Mouse (Mus musculus): ENCODE measurements around the gene Ksr2. TPM values are rescaled to one million over a fixed set of nuclear protein-coding genes. Genes with fewer than 3 reads are reported as not detected.
"Not testable (repeated sequence)": the region's sequence is repeated elsewhere in the genome, so short reads cannot be mapped to it uniquely, and the experiment has no call there.

Ksr2 gene
- total and polyA plus RNA-seq, 3 experiments, result 0.05 TPM; not detected in 2

DNA sequence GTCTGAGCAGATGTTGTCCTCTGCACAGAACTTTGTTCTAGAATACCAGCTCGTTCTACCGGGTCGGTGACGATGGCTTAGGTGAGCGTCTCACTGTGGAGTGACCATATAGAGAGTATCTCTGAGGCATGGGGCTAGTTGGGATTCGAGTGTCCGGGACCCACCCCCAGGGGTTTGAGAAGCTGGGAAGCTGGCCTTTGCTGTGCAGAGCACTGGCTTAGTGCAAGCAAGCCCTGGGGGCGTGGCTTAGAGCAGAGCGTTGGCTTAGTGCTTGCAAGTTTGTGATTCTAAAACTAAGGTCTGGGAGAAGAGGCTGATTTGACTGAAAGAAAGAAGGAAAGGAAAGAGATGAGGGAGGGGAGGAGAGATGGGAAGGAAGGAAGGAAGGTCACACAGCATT is 188.2 kb downstream of the Ksr2 start:
- H3K4me1 ChIP-seq (ENCODE audit: insufficient read depth, low read depth, low read length), result no peaks in the 10 kb centered on the region
- H3K9me3 ChIP-seq (replicated peaks), result peaks cover 82% of the 10 kb centered on the region

DNA sequence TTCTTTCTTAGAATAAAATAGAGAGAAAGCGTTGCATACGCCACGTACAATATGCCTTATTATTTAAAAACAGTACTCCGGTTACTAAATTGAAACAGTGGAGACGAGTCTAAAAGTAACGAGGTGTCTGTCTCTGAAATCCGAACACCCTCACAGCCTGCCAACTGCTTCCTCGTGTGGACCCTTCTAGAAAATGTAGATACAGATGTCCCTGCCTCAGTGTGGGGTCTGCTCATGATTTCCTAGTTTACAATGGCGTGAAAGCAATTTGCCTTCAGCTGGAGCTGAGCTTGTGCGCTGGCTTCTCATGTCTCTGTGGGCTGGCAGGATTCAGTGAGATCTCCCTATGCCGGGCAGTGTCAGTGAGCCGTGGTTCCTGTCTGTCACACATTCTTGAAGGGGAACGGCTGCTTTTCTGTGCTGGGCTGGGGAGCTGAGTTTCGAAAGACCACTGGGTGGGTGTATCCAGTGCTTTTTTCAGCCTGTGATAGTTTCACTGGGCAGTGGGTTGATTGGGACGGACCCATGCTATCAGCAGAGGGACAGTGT is 194.0 kb downstream of the Ksr2 start:
- DNase-seq (ENCODE audit: low spot score) (no peak), ATAC-seq (ENCODE audit: extremely low read depth, insufficient number of reproducible peaks, low FRiP score, poor library complexity, severe bottlenecking) (no peak)
- Histone ChIP-seq H3K27me3 (ENCODE audit: insufficient read depth, low read length) (no peaks in the 10 kb centered on the region), H3K4me3 (ENCODE audit: low read depth, low read length) (no peak overlapping the region), H3K36me3 (replicated peaks) (no peaks in the 10 kb centered on the region), H3K4me1 (ENCODE audit: insufficient read depth, low read depth, low read length) (no peaks in the 10 kb centered on the region), H3K9me3 (replicated peaks) (peaks cover 89% of the 10 kb centered on the region)
- TF ChIP-seq CTCF (IDR thresholded peaks at IDR 0.05; ENCODE audit: low read depth, low read length), result no peak
- TF ChIP-seq GATA1 (IDR thresholded peaks at IDR 0.05; ENCODE audit: borderline replicate concordance, low read length), result no peak
- TF ChIP-seq TAL1 (conservative IDR thresholded peaks at IDR 0.05; ENCODE audit: low read depth, low read length), result no peak
- TF ChIP-seq GATA2 (IDR thresholded peaks at IDR 0.05; ENCODE audit: borderline replicate concordance, low read depth, low read length), result no peak

More for the DNA sequence above, 188.2 kb downstream of the Ksr2 start:
- Histone ChIP-seq H3K4me3 (ENCODE audit: low read depth, low read length) (no peak overlapping the region), H3K36me3 (replicated peaks) (no peaks in the 10 kb centered on the region), H3K27me3 (ENCODE audit: insufficient read depth, low read length) (no peaks in the 10 kb centered on the region)
- TF ChIP-seq TAL1 (conservative IDR thresholded peaks at IDR 0.05; ENCODE audit: low read depth, low read length) (no peak), CTCF (IDR thresholded peaks at IDR 0.05; ENCODE audit: low read depth, low read length) (no peak), POLR2AphosphoS5 (IDR thresholded peaks at IDR 0.05; ENCODE audit: insufficient replicate concordance, low read depth, low read length) (no peak), GATA1 (IDR thresholded peaks at IDR 0.05; ENCODE audit: borderline replicate concordance, low read length) (no peak), GATA2 (IDR thresholded peaks at IDR 0.05; ENCODE audit: borderline replicate concordance, low read depth, low read length) (no peak)
- ATAC-seq (ENCODE audit: extremely low read depth, insufficient number of reproducible peaks, low FRiP score, poor library complexity, severe bottlenecking), result no peak
- DNase-seq (ENCODE audit: low spot score), result no peak

GRCm38 (mm10) chr5:117614331-117615024 is 200.7 kb downstream of the Ksr2 start:
- Histone ChIP-seq H3K4me3 (ENCODE audit: low read depth, low read length) (no peak overlapping the region), H3K27me3 (ENCODE audit: insufficient read depth, low read length) (no peaks in the 10 kb centered on the region), H3K36me3 (replicated peaks) (no peaks in the 10 kb centered on the region), H3K4me1 (ENCODE audit: insufficient read depth, low read depth, low read length) (no peaks in the 10 kb centered on the region), H3K9me3 (replicated peaks) (peaks cover 93% of the 10 kb centered on the region)
- TF ChIP-seq GATA1 (IDR thresholded peaks at IDR 0.05; ENCODE audit: borderline replicate concordance, low read length) (no peak), TAL1 (conservative IDR thresholded peaks at IDR 0.05; ENCODE audit: low read depth, low read length) (no peak), POLR2AphosphoS5 (IDR thresholded peaks at IDR 0.05; ENCODE audit: insufficient replicate concordance, low read depth, low read length) (no peak), CTCF (IDR thresholded peaks at IDR 0.05; ENCODE audit: low read depth, low read length) (no peak), GATA2 (IDR thresholded peaks at IDR 0.05; ENCODE audit: borderline replicate concordance, low read depth, low read length) (no peak)
- ATAC-seq (ENCODE audit: extremely low read depth, insufficient number of reproducible peaks, low FRiP score, poor library complexity, severe bottlenecking) (no peak), DNase-seq (ENCODE audit: low spot score) (no peak)

GRCm38 (mm10) chr5:117620292-117620691 is 206.5 kb downstream of the Ksr2 start:
- TF ChIP-seq CTCF (IDR thresholded peaks at IDR 0.05; ENCODE audit: low read depth, low read length), result no peak
- no peak for TF ChIP-seq GATA1 (IDR thresholded peaks at IDR 0.05; ENCODE audit: borderline replicate concordance, low read length)
- no peak for TF ChIP-seq TAL1 (conservative IDR thresholded peaks at IDR 0.05; ENCODE audit: low read depth, low read length)
- TF ChIP-seq POLR2AphosphoS5 (IDR thresholded peaks at IDR 0.05; ENCODE audit: insufficient replicate concordance, low read depth, low read length), result no peak
- no peak for TF ChIP-seq GATA2 (IDR thresholded peaks at IDR 0.05; ENCODE audit: borderline replicate concordance, low read depth, low read length)
- Histone ChIP-seq H3K4me3 (ENCODE audit: low read depth, low read length) (no peak overlapping the region), H3K36me3 (replicated peaks) (no peaks in the 10 kb centered on the region), H3K27me3 (ENCODE audit: insufficient read depth, low read length) (no peaks in the 10 kb centered on the region), H3K4me1 (ENCODE audit: insufficient read depth, low read depth, low read length) (no peaks in the 10 kb centered on the region), H3K9me3 (replicated peaks) (peaks cover 88% of the 10 kb centered on the region)
- DNase-seq (ENCODE audit: low spot score) (no peak), ATAC-seq (ENCODE audit: extremely low read depth, insufficient number of reproducible peaks, low FRiP score, poor library complexity, severe bottlenecking) (no peak)

DNA sequence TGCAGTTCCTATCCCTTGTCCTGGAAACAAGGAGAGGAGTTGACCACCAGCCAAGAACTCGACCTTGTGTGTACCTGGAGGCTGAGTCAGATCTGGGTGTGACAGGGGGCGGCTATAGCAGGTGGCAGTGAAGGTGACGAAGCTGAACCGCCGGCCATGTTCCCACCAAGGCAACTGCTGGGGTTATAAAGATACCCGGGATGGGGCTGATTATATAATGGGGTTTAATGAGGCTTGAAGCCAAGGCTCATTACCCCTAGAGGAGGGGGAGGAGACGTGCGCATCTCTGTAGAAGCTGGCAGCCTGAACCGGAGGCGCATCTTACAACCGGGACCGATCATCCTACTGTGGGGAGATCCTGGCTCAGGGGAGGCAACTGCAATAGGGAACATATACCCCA is 208.4 kb downstream of the Ksr2 start:
- H3K27me3 ChIP-seq (ENCODE audit: insufficient read depth, low read length), result no peaks in the 10 kb centered on the region
- H3K36me3 ChIP-seq (replicated peaks), result no peaks in the 10 kb centered on the region
- TF ChIP-seq POLR2AphosphoS5 (IDR thresholded peaks at IDR 0.05; ENCODE audit: insufficient replicate concordance, low read depth, low read length) (no peak), CTCF (IDR thresholded peaks at IDR 0.05; ENCODE audit: low read depth, low read length) (no peak)
- no peak for DNase-seq (ENCODE audit: low spot score)
- H3K9me3 ChIP-seq (replicated peaks), result peaks cover 91% of the 10 kb centered on the region
- no peaks in the 10 kb centered on the region for H3K4me1 ChIP-seq (ENCODE audit: insufficient read depth, low read depth, low read length)
- no peak for ATAC-seq (ENCODE audit: extremely low read depth, insufficient number of reproducible peaks, low FRiP score, poor library complexity, severe bottlenecking)
- H3K4me3 ChIP-seq (ENCODE audit: low read depth, low read length), result no peak overlapping the region

- not testable (repeated sequence) for H3K4me3 ChIP-seq (ENCODE audit: low read depth, low read length); DNase-seq (ENCODE audit: low spot score); H3K4me1 ChIP-seq (ENCODE audit: insufficient read depth, low read depth, low read length); H3K27me3 ChIP-seq (ENCODE audit: insufficient read depth, low read length); ATAC-seq (ENCODE audit: extremely low read depth, insufficient number of reproducible peaks, low FRiP score, poor library complexity, severe bottlenecking); H3K36me3 ChIP-seq (replicated peaks)
- peaks cover 83% of the 10 kb centered on the region for H3K9me3 ChIP-seq (replicated peaks)
Measured at GRCm38 (mm10) chr5:117623206-117623605, 209.4 kb downstream of the Ksr2 start.

DNA sequence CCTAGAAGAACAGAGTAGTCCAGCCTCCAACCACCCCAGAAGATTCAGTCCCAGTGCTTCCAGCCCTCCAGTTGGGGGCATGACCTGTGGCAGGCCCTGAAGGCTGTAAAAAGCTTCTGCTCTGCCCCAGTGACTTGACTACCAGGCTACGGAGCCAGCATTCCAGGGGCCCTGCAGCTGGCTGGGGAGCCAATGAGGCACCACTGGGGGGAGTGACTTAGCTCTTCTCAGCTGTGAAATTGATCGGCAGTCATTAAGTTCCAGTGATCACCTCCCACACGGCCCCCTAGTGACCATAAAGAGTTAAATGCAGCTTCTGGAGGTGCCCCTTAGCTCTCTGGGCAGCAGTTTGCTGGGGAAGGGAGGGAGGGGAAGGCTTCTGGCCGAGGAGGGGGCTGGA is 213.1 kb downstream of the Ksr2 start:
- H3K4me1 ChIP-seq (ENCODE audit: insufficient read depth, low read depth, low read length), result no peaks in the 10 kb centered on the region
- DNase-seq (ENCODE audit: low spot score) (no peak), ATAC-seq (ENCODE audit: extremely low read depth, insufficient number of reproducible peaks, low FRiP score, poor library complexity, severe bottlenecking) (no peak)
- H3K9me3 ChIP-seq (replicated peaks), result peaks cover 73% of the 10 kb centered on the region
- no peaks in the 10 kb centered on the region for H3K27me3 ChIP-seq (ENCODE audit: insufficient read depth, low read length)
- H3K4me3 ChIP-seq (ENCODE audit: low read depth, low read length), result no peak overlapping the region
- TF ChIP-seq CTCF (IDR thresholded peaks at IDR 0.05; ENCODE audit: low read depth, low read length) (no peak), GATA1 (IDR thresholded peaks at IDR 0.05; ENCODE audit: borderline replicate concordance, low read length) (no peak), POLR2AphosphoS5 (IDR thresholded peaks at IDR 0.05; ENCODE audit: insufficient replicate concordance, low read depth, low read length) (no peak), TAL1 (conservative IDR thresholded peaks at IDR 0.05; ENCODE audit: low read depth, low read length) (no peak), GATA2 (IDR thresholded peaks at IDR 0.05; ENCODE audit: borderline replicate concordance, low read depth, low read length) (no peak)
- no peaks in the 10 kb centered on the region for H3K36me3 ChIP-seq (replicated peaks)

Measured in G1E (cell line).